ENCODE assay signal across 11 mouse cellular contexts in genomic region chrX:52799566-52799965, GRCm38 (mm10). TPM values are rescaled to one million over a fixed set of nuclear protein-coding genes. Genes with fewer than 3 reads are reported as not detected.
DNase-seq lines count a peak whose midpoint lies in the region; ATAC-seq and TF ChIP-seq lines count a peak whose summit lies in the region.
"Had no signal": no experiment of that assay in that cellular context is flagged by ENCODE, and none has a peak within 500 bp of the region (broad histone marks: within the 10 kb centered on the region; RNA-seq: fewer than 3 reads in every experiment).

No protein-coding gene starts in this region.

- ATAC-seq in forebrain, embryonic 12.5 days (ENCODE audit: low FRiP score), result no peak
- ATAC-seq in kidney, embryonic 15.5 days (replicated peaks; ENCODE audit: low FRiP score), result no peak
- ATAC-seq: forebrain, embryonic 15.5 days had no signal

- no peaks in the 10 kb centered on the region for H3K27me3 ChIP-seq in forebrain, embryonic 12.5 days
- H3K27me3 ChIP-seq in kidney, embryonic 15.5 days, result no peaks in the 10 kb centered on the region
- H3K27me3 ChIP-seq: forebrain, embryonic 15.5 days; midbrain, embryonic 12.5 days had no signal

- H3K4me1 ChIP-seq in forebrain, embryonic 12.5 days, result peaks cover 6% of the 10 kb centered on the region; the same call in 1 of the 2 replicates
- H3K4me1 ChIP-seq in kidney, embryonic 15.5 days, result 0 out of 2 replicates have a peak, but pooled peaks cover 3% of the 10 kb centered on the region
- H3K4me1 ChIP-seq: forebrain, embryonic 15.5 days; heart, embryonic 13.5 days had no signal

- DNase-seq in layer of hippocampus, adult 2 months (ENCODE audit: low spot score in 2 of 2), result no peak
- no peak for DNase-seq in layer of hippocampus, postnatal 36 days
- DNase-seq in B cell, adult 2 months, result peak; percentile 53 to 54
- peak; percentile 41 for DNase-seq in ES-CJ7 (ENCODE audit: low read depth, low spot score)
- peak; percentile 36 for DNase-seq in naive thymus-derived CD4-positive, alpha-beta T cell, adult 2 months (ENCODE audit: low read depth)
- DNase-seq: kidney, postnatal 10 days had no signal

- H3K36me3 ChIP-seq in forebrain, embryonic 12.5 days (replicated peaks), result no peaks in the 10 kb centered on the region
- no peaks in the 10 kb centered on the region for H3K36me3 ChIP-seq in kidney, embryonic 15.5 days
- H3K36me3 ChIP-seq: forebrain, embryonic 15.5 days; heart, embryonic 13.5 days; midbrain, embryonic 12.5 days had no signal

- no peak overlapping the region for H3K4me3 ChIP-seq in layer of hippocampus, adult 2 months
- no peak overlapping the region for H3K4me3 ChIP-seq in forebrain, embryonic 12.5 days (replicated peaks)
- no peak overlapping the region for H3K4me3 ChIP-seq in kidney, embryonic 15.5 days (replicated peaks)
- H3K4me3 ChIP-seq: forebrain, embryonic 15.5 days; heart, embryonic 13.5 days; midbrain, embryonic 12.5 days had no signal

- no peak overlapping the region for H3K9ac ChIP-seq in forebrain, embryonic 12.5 days
- H3K9ac ChIP-seq in kidney, embryonic 15.5 days, result no peak overlapping the region
- H3K9ac ChIP-seq: forebrain, embryonic 15.5 days; heart, embryonic 13.5 days; midbrain, embryonic 12.5 days had no signal

- no peaks in the 10 kb centered on the region for H3K9me3 ChIP-seq in forebrain, embryonic 12.5 days
- H3K9me3 ChIP-seq in kidney, embryonic 15.5 days (replicated peaks), result no peaks in the 10 kb centered on the region
- H3K9me3 ChIP-seq: forebrain, embryonic 15.5 days; heart, embryonic 13.5 days; midbrain, embryonic 12.5 days had no signal

- H3K4me2 ChIP-seq in forebrain, embryonic 12.5 days, result no peak overlapping the region
- H3K4me2 ChIP-seq in kidney, embryonic 15.5 days, result no peak overlapping the region
- H3K4me2 ChIP-seq: forebrain, embryonic 15.5 days; heart, embryonic 13.5 days; midbrain, embryonic 12.5 days had no signal

- TF ChIP-seq CTCF in layer of hippocampus, adult 2 months (conservative IDR thresholded peaks at IDR 0.05), result peak; percentile 50

- 42% methylated on average over 6 of the region's 6 CpGs for WGBS in forebrain, embryonic 12.5 days
- WGBS in kidney, embryonic 15.5 days, result 50% methylated on average over 6 of the region's 6 CpGs

- no peak overlapping the region for H3K27ac ChIP-seq in layer of hippocampus, adult 2 months
- no peak overlapping the region for H3K27ac ChIP-seq in forebrain, embryonic 12.5 days
- no peak overlapping the region for H3K27ac ChIP-seq in kidney, embryonic 15.5 days
- H3K27ac ChIP-seq: forebrain, embryonic 15.5 days; heart, embryonic 13.5 days; midbrain, embryonic 12.5 days had no signal

RNA-seq across cellular contexts. Expression of gene Ccdc160, which starts 8.6 kb away (rescaled TPM):
- total RNA-seq in layer of hippocampus, adult 2 months (2021), result 1 to 10 TPM; 2.8 to 2.9 TPM
- 1 to 10 TPM; 2.5 to 2.9 TPM for total RNA-seq in layer of hippocampus, postnatal 36 days (2021)
- polyA plus RNA-seq in forebrain, embryonic 12.5 days (2016; fragmentation: Nextera tagmentation; extraction: Ambion mirVana), result 2.4 and 3.5 TPM in 2 replicates
- 5.7 and 6.3 TPM in 2 replicates for polyA plus RNA-seq in kidney, embryonic 15.5 days (2015; fragmentation: Nextera tagmentation; extraction: Ambion mirVana)

Comparison
In these comparisons a context has a peak if more than half of its experiments do, and no peak if none do; other contexts are left out.
1. DNase-seq: peak in B cell, adult 2 months (2 of 2), ES-CJ7 (single experiment) and naive thymus-derived CD4-positive, alpha-beta T cell, adult 2 months (single experiment); none in layer of hippocampus, adult 2 months (0 of 2) and layer of hippocampus, postnatal 36 days (0 of 2).